Mouse (Mus musculus): ENCODE measurements at regions not wholly inside any gene's neighbourhood (a gene's known extent, or its start where the extent isn't known, plus 50 kb on each side); places are given as distances from the start of the nearest gene placed in this dataset.

DNA sequence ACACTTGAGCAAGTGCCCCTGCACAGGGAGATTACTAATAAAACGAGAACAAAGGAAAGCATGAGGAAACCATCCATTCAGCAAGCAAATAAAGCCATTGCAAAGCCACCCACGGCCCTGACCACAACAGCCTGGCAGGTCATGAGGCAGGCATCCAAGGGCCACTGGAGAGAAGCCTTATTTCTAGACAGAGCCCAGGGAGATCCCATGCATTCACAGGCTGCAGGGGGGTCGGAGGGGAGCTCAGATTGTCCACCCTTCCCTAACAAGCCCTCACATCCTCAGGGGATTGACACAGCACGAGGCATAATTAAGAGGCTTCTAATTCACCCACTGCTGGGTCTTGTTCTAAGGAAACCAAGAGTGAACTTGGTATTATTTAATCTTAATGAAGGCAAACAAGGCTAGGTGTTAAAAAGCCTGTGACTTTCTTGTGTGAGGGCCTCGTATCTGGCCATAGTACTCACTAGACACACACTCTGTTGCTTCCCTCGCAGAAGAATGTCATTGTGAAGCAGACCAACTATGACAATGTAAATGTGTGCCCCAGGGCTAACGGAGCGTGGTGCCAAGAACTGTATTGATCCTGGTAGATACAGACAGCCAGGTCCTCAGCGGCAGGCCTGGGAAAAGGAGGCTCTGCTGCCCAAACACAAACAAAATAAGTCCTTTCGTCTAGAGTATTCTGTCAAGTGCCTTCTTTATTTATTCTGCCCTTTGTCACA is 303.6 kb upstream of the Slc24a5 start:
- no peak for TF ChIP-seq SMC3 (IDR thresholded peaks at IDR 0.05; ENCODE audit: low read depth, low read length)
- no peak for TF ChIP-seq SIN3A (IDR thresholded peaks at IDR 0.05; ENCODE audit: low read length)
- no peak for TF ChIP-seq RCOR1 (IDR thresholded peaks at IDR 0.05; ENCODE audit: low read depth, low read length)
- TF ChIP-seq MXI1 (IDR thresholded peaks at IDR 0.05; ENCODE audit: low read depth, low read length): no peak
- no peak for TF ChIP-seq GATA1 (IDR thresholded peaks at IDR 0.05; ENCODE audit: low read depth, low read length)
- TF ChIP-seq CTCF (IDR thresholded peaks at IDR 0.05 in 2 of 3, conservative IDR thresholded peaks at IDR 0.05 in 1 of 3; ENCODE audit: control insufficient read depth in 1 of 3, insufficient read depth in 1 of 3, low read depth in 2 of 3, low read length in 3 of 3, poor library complexity in 1 of 3, severe bottlenecking in 1 of 3): no peak
- no peak for TF ChIP-seq MAZ (IDR thresholded peaks at IDR 0.05; ENCODE audit: low read depth, low read length)
